Mouse (Mus musculus) kidney, adult 8-10 months (tissue): ENCODE results near the gene Nfatc2.

Source experiments
- DNase-seq, 2 experiments: peaks; one replicate each; pipeline ENCODE4 v3.0.0; 2022

Gene Nfatc2

DNA sequence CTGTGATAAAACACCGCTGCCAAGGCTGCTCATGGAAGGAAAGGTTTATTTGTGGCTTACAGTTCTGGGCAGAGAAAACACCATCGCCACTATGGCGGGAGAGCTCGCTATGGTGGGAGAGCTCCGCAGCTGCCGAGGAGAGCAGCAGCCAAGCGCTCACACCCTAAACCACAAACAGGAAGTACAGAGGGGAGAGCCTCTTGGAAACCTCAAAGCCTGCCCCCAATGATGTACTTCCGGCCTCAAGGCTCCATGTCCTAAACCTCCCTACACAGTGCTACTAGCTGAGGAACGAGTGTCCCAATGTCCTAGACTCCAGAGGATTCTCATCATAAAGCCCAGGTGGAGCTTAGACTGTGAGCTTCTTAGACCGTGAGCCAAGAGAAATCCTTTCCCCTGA lies 171.9 kb downstream of the Nfatc2 start:
- DNase-seq: no peak

DNA sequence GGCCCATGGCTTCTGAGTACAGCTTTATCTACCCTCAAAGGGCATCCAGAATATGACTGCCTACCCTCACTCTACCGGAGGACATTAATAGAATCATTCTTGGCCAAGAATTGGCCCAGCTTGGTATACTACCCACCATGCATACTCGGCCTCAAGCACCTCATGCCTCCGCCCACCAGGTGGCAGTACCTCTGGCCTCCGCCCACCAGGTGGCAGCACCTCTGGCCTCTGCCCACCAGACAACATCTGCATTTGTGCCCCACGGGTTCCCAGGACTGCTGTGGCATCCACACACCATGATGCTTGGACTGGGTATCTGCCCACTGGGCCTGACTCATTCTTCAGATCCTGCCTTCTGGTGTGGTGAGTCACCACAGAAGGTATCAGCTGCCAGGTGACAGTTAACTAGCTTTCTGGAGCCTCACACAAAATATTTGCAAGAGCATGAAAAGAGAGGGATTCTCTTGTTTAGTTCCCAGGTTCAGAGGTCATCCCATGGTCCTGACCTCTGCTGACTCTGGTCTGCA lies 173.0 kb downstream of the Nfatc2 start:
- DNase-seq: no peak
